Mouse (Mus musculus) embryonic facial prominence, embryonic 12.5 days (tissue): ENCODE results near the gene Eno3. TPM values are rescaled to one million over a fixed set of nuclear protein-coding genes. Genes with fewer than 3 reads are reported as not detected.

Experiments used
- ATAC-seq: fragments of 200-750 bp; cut with Nextera tagmentation; 2 replicates; pipeline ENCODE4 v1.8.0; 2017; ENCODE audit not compliant: insufficient number of reproducible peaks, insufficient read depth, low FRiP score, low TSS enrichment
- H3K27ac ChIP-seq: fragments of 300-500 bp; sonication (generic); 2 replicates; pipeline ENCODE4 v1.5.1; 2016; ENCODE audit warnings: mild to moderate bottlenecking
- H3K27me3 ChIP-seq: fragments of 300-500 bp; sonication (generic); 2 replicates; pipeline ENCODE4 v1.6.1; 2016; ENCODE audit warnings: mild to moderate bottlenecking, moderate library complexity
- H3K36me3 ChIP-seq: fragments of 300-500 bp; sonication (generic); 2 replicates; pipeline ENCODE4 v1.6.1; 2016; ENCODE audit warnings: mild to moderate bottlenecking
- H3K4me1 ChIP-seq: fragments of 300-500 bp; sonication (generic); 2 replicates; pipeline ENCODE4 v1.6.1; 2016
- H3K4me2 ChIP-seq: fragments of 300-500 bp; sonication (generic); replicated peaks from 2 replicates; pipeline ENCODE4 v1.6.1; 2016; ENCODE audit warnings: mild to moderate bottlenecking, moderate library complexity
- H3K4me3 ChIP-seq: fragments of 300-500 bp; sonication (generic); 2 replicates; pipeline ENCODE4 v1.5.1; 2016; ENCODE audit warnings: mild to moderate bottlenecking
- H3K9ac ChIP-seq: fragments of 300-500 bp; sonication (generic); 2 replicates; pipeline ENCODE4 v1.6.1; 2016; ENCODE audit warnings: mild to moderate bottlenecking, moderate library complexity
- H3K9me3 ChIP-seq: fragments of 300-500 bp; sonication (generic); 2 replicates; pipeline ENCODE4 v1.6.1; 2016; ENCODE audit warnings: mild to moderate bottlenecking, moderate library complexity
- WGBS: fragments of 180-500 bp; shearing (Covaris S2); methylation state at CpG from one replicate; pipeline ENCODE4 v1.1.7; 2016; 5-methylcytosine and 5-hydroxymethylcytosine counted together
- polyA plus RNA-seq: library from polyadenylated mRNA; unstranded; fragments of >200 nt; fragmentation: Nextera tagmentation; extraction: Ambion mirVana; gene quantifications from 2 replicates; pipeline ENCODE4 v1.2.1, GENCODE M21; 2016

Gene Eno3
- polyA plus RNA-seq, 1 experiment from 2014 or later = 27.9 TPM

GRCm38 (mm10) chr11:70660571-70660970 lies 3.6 kb downstream of the Eno3 start:
- H3K36me3 ChIP-seq = peaks cover 51% of the 10 kb centered on the region
- ATAC-seq = no peak

GRCm38 (mm10) chr11:70663101-70663500 lies 6.1 kb downstream of the Eno3 start:
- ATAC-seq = no peak
- 93% methylated on average over 8 of the region's 8 CpGs for WGBS
- no peaks in the 10 kb centered on the region for H3K27me3 ChIP-seq
- peaks cover 61% of the 10 kb centered on the region for H3K36me3 ChIP-seq
- H3K4me1 ChIP-seq = peaks cover 24% of the 10 kb centered on the region
- no peaks in the 10 kb centered on the region for H3K9me3 ChIP-seq
- H3K9ac ChIP-seq = no peak overlapping the region
- no peak overlapping the region for H3K4me3 ChIP-seq
- no peak overlapping the region for H3K4me2 ChIP-seq
- no peak overlapping the region for H3K27ac ChIP-seq

More at GRCm38 (mm10) chr11:70660571-70660970, 3.6 kb downstream of the Eno3 start:
- Histone ChIP-seq H3K9ac (no peak overlapping the region), H3K4me3 (no peak overlapping the region), H3K27me3 (no peaks in the 10 kb centered on the region), H3K4me2 (no peak overlapping the region), H3K9me3 (no peaks in the 10 kb centered on the region), H3K27ac (no peak overlapping the region), H3K4me1 (peaks cover 33% of the 10 kb centered on the region)
- 83% methylated on average over 8 of the region's 8 CpGs for WGBS

GRCm38 (mm10) chr11:70663957-70664356 lies 7.0 kb downstream of the Eno3 start:
- no peak for ATAC-seq
- no peak overlapping the region for H3K4me2 ChIP-seq

GRCm38 (mm10) chr11:70664741-70665140 lies 7.7 kb downstream of the Eno3 start:
- ATAC-seq = no peak
- Histone ChIP-seq H3K4me3 (no peak overlapping the region), H3K4me1 (peaks cover 16% of the 10 kb centered on the region), H3K9me3 (no peaks in the 10 kb centered on the region), H3K4me2 (no peak overlapping the region), H3K36me3 (peaks cover 61% of the 10 kb centered on the region), H3K9ac (no peak overlapping the region), H3K27me3 (no peaks in the 10 kb centered on the region), H3K27ac (no peak overlapping the region)
- 93% methylated on average over 9 of the region's 9 CpGs for WGBS

More at GRCm38 (mm10) chr11:70663957-70664356, 7.0 kb downstream of the Eno3 start:
- 94% methylated on average over 6 of the region's 6 CpGs for WGBS
- Histone ChIP-seq H3K9me3 (no peaks in the 10 kb centered on the region), H3K9ac (no peak overlapping the region), H3K36me3 (peaks cover 61% of the 10 kb centered on the region), H3K4me3 (no peak overlapping the region), H3K4me1 (peaks cover 18% of the 10 kb centered on the region), H3K27me3 (no peaks in the 10 kb centered on the region), H3K27ac (no peak overlapping the region)

GRCm38 (mm10) chr11:70666687-70667086 lies 9.7 kb downstream of the Eno3 start:
- H3K4me1 ChIP-seq = peaks cover 25% of the 10 kb centered on the region
- no peak overlapping the region for H3K9ac ChIP-seq
- no peak overlapping the region for H3K4me2 ChIP-seq
- H3K4me3 ChIP-seq = no peak overlapping the region
- no peak for ATAC-seq
- no peak overlapping the region for H3K27ac ChIP-seq
- H3K9me3 ChIP-seq = no peaks in the 10 kb centered on the region
- WGBS = 95% methylated on average over 8 of the region's 8 CpGs
- no peaks in the 10 kb centered on the region for H3K27me3 ChIP-seq
- peaks cover 54% of the 10 kb centered on the region for H3K36me3 ChIP-seq

GRCm38 (mm10) chr11:70667271-70668150 lies 10.5 kb downstream of the Eno3 start:
- H3K27me3 ChIP-seq = no peaks in the 10 kb centered on the region
- peak overlapping the region; percentile 74 for H3K4me2 ChIP-seq
- H3K27ac ChIP-seq = peak overlapping the region; percentile 95
- no peaks in the 10 kb centered on the region for H3K9me3 ChIP-seq
- H3K4me1 ChIP-seq = peaks cover 25% of the 10 kb centered on the region
- 50% methylated on average over 14 of the region's 14 CpGs for WGBS
- peak overlapping the region; percentile 67 for H3K9ac ChIP-seq
- peak overlapping the region; percentile 52 for H3K4me3 ChIP-seq
- ATAC-seq = no peak
- H3K36me3 ChIP-seq = peaks cover 51% of the 10 kb centered on the region

- Histone ChIP-seq H3K36me3 (peaks cover 42% of the 10 kb centered on the region), H3K9me3 (no peaks in the 10 kb centered on the region), H3K9ac (peak overlapping the region; percentile 67), H3K4me2 (peak overlapping the region; percentile 74), H3K27me3 (no peaks in the 10 kb centered on the region), H3K27ac (peak overlapping the region; percentile 95), H3K4me3 (peak overlapping the region; percentile 52), H3K4me1 (peaks cover 25% of the 10 kb centered on the region)
- peak; percentile 42 for ATAC-seq
- WGBS = 2% methylated on average over 15 of the region's 15 CpGs
These were observed 11.4 kb downstream of the Eno3 start for GRCm38 (mm10) chr11:70668335-70668770.

- peak; percentile 96 for ATAC-seq
- H3K36me3 ChIP-seq = peaks cover 42% of the 10 kb centered on the region
- H3K9ac ChIP-seq = peak within 1 kb of the TSS; percentile 70
- peak within 1 kb of the TSS; percentile 95 for H3K27ac ChIP-seq
- under 1% methylated on average over 44 of the region's 44 CpGs for WGBS
- H3K27me3 ChIP-seq = no peaks in the 10 kb centered on the region
- no peaks in the 10 kb centered on the region for H3K9me3 ChIP-seq
- peak within 1 kb of the TSS; percentile 52 for H3K4me3 ChIP-seq
- peak within 1 kb of the TSS; percentile 74 for H3K4me2 ChIP-seq
- peaks cover 25% of the 10 kb centered on the region for H3K4me1 ChIP-seq
These were observed 11.9 kb downstream of the Eno3 start, which contains the start of gene Spag7 for GRCm38 (mm10) chr11:70668771-70669505. Gene Spag7, minus strand, starts transcription at chr11:70669416.

- no peaks in the 10 kb centered on the region for H3K9me3 ChIP-seq
- WGBS = under 1% methylated on average over 31 of the region's 31 CpGs
- peak; percentile 17 for ATAC-seq
These were observed 12.8 kb downstream of the Eno3 start for GRCm38 (mm10) chr11:70669582-70670345.

GRCm38 (mm10) chr11:70670483-70670882 lies 13.5 kb downstream of the Eno3 start:
- H3K36me3 ChIP-seq = peaks cover 35% of the 10 kb centered on the region

More at GRCm38 (mm10) chr11:70669582-70670345, 12.8 kb downstream of the Eno3 start:
- H3K36me3 ChIP-seq = peaks cover 35% of the 10 kb centered on the region
- no peaks in the 10 kb centered on the region for H3K27me3 ChIP-seq
- H3K4me2 ChIP-seq = peak overlapping the region; percentile 74
- peaks cover 25% of the 10 kb centered on the region for H3K4me1 ChIP-seq
- H3K9ac ChIP-seq = peak overlapping the region; percentile 70
- peak overlapping the region; percentile 95 for H3K27ac ChIP-seq
- H3K4me3 ChIP-seq = peak overlapping the region; percentile 52

More at GRCm38 (mm10) chr11:70670483-70670882, 13.5 kb downstream of the Eno3 start:
- Histone ChIP-seq H3K9me3 (no peaks in the 10 kb centered on the region), H3K9ac (peak overlapping the region; percentile 70), H3K4me1 (peaks cover 25% of the 10 kb centered on the region), H3K27me3 (no peaks in the 10 kb centered on the region), H3K4me2 (peak overlapping the region; percentile 74), H3K4me3 (peak overlapping the region; percentile 52), H3K27ac (peak overlapping the region; percentile 95)
- 45% methylated on average over 14 of the region's 14 CpGs for WGBS
- no peak for ATAC-seq
